10 mouse cellular contexts compared by ENCODE assay signal in the genomic region with DNA sequence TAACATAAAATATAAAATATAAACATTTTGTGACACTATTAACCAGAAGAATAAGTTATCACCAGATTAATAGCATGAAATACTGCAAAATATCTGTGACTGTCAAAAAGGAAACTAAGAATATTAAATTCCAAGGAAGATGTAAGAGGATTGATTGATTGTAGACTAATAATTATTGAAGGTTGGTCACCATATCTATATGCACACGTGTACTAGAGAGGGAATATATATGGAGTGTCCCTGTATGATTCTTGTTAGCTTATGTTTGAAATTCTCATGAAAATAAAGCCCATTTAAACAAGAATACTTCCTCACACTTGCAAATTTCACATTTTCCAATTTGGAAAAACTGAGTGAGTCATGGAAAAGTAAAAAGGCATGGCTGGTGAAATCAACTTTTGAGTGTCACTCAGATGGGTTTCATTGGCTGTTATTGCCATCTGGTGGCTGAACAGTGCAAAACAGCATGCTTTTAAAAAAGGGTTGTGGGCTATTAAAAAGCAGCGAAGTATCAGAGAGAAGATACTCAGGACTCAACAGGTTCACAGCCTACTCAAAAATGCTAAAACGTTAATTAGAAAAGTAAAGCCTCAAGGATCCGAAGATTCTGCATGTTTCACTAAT.
DNase-seq lines count a peak whose midpoint lies in the region; ATAC-seq lines count a peak whose summit lies in the region.
"Had no signal": no experiment of that assay in that cellular context is flagged by ENCODE, and none has a peak within 500 bp of the region (broad histone marks: within the 10 kb centered on the region; RNA-seq: fewer than 3 reads in every experiment).

No protein-coding gene starts in this region.

- H3K9me3 ChIP-seq in intestine, embryonic 14.5 days (ENCODE audit: control insufficient read depth, low read length), result no peaks in the 10 kb centered on the region
- no peaks in the 10 kb centered on the region for H3K9me3 ChIP-seq in intestine, embryonic 15.5 days
- H3K9me3 ChIP-seq: limb, embryonic 15.5 days; stomach, embryonic 15.5 days had no signal

- no peaks in the 10 kb centered on the region for H3K36me3 ChIP-seq in intestine, embryonic 14.5 days (ENCODE audit: control insufficient read depth, insufficient read depth, low read length)
- no peaks in the 10 kb centered on the region for H3K36me3 ChIP-seq in intestine, embryonic 15.5 days
- H3K36me3 ChIP-seq: limb, embryonic 15.5 days; stomach, embryonic 15.5 days had no signal

- 47% methylated on average over 4 of the region's 4 CpGs for WGBS in intestine, embryonic 14.5 days
- 34% methylated on average over 4 of the region's 4 CpGs for WGBS in intestine, embryonic 15.5 days

- H3K4me3 ChIP-seq in intestine, embryonic 14.5 days (ENCODE audit: low read depth, low read length), result no peak overlapping the region
- H3K4me3 ChIP-seq in intestine, embryonic 15.5 days (replicated peaks), result no peak overlapping the region
- H3K4me3 ChIP-seq: limb, embryonic 15.5 days; stomach, embryonic 15.5 days had no signal

- DNase-seq in intestine, embryonic 14.5 days (ENCODE audit: low spot score), result peak; percentile 63
- peak; percentile 43 for DNase-seq in Muller cell, postnatal 12 days (ENCODE audit: inconsistent ontology term)
- peak; percentile 28 for DNase-seq in fibroblast of lung, adult 2 months (ENCODE audit: low read depth)
- peak; percentile 29 to 60 for DNase-seq in kidney, postnatal 36 days
- peak; percentile 13 for DNase-seq in lung, postnatal 14 days
- DNase-seq in skeletal muscle tissue, adult 2 months (ENCODE audit: low read depth, low spot score), result peak; percentile 4

- no peak overlapping the region for H3K9ac ChIP-seq in intestine, embryonic 14.5 days (ENCODE audit: low read length)
- no peak overlapping the region for H3K9ac ChIP-seq in intestine, embryonic 15.5 days
- H3K9ac ChIP-seq: limb, embryonic 15.5 days; stomach, embryonic 15.5 days had no signal

- H3K27me3 ChIP-seq in intestine, embryonic 14.5 days (replicated peaks; ENCODE audit: control insufficient read depth, insufficient read depth, low read length), result no peaks in the 10 kb centered on the region
- no peaks in the 10 kb centered on the region for H3K27me3 ChIP-seq in intestine, embryonic 15.5 days (replicated peaks)
- H3K27me3 ChIP-seq: limb, embryonic 15.5 days; stomach, embryonic 15.5 days had no signal

- no peak overlapping the region for H3K27ac ChIP-seq in intestine, embryonic 14.5 days (ENCODE audit: low read depth)
- H3K27ac ChIP-seq in intestine, embryonic 15.5 days, result no peak overlapping the region
- H3K27ac ChIP-seq: limb, embryonic 15.5 days; stomach, embryonic 15.5 days had no signal

- ATAC-seq in intestine, embryonic 14.5 days (replicated peaks; ENCODE audit: low FRiP score, low TSS enrichment, low read depth), result no peak
- ATAC-seq in intestine, embryonic 15.5 days, result no peak
- ATAC-seq in erythroid progenitor cell, adult 5-6 weeks (replicated peaks; ENCODE audit: low FRiP score, poor library complexity, severe bottlenecking), result no peak

- H3K4me2 ChIP-seq in intestine, embryonic 14.5 days (ENCODE audit: low read length), result no peak overlapping the region
- no peak overlapping the region for H3K4me2 ChIP-seq in intestine, embryonic 15.5 days (replicated peaks)
- H3K4me2 ChIP-seq: limb, embryonic 15.5 days; stomach, embryonic 15.5 days had no signal

- H3K4me1 ChIP-seq in intestine, embryonic 14.5 days (replicated peaks; ENCODE audit: control insufficient read depth, insufficient read depth, low read length), result no peaks in the 10 kb centered on the region
- no peaks in the 10 kb centered on the region for H3K4me1 ChIP-seq in intestine, embryonic 15.5 days (replicated peaks)
- H3K4me1 ChIP-seq: limb, embryonic 15.5 days; stomach, embryonic 15.5 days had no signal

Comparison
In these comparisons a context has a peak if more than half of its experiments do, and no peak if none do; other contexts are left out.
1. DNase-seq: peak in every context shown above with its lines; median percentile 63 in intestine, embryonic 14.5 days; 44 in kidney, postnatal 36 days; 43 in Muller cell, postnatal 12 days; 28 in fibroblast of lung, adult 2 months; 13 in lung, postnatal 14 days; 4 in skeletal muscle tissue, adult 2 months.